Mouse (Mus musculus): ENCODE measurements around the gene Samd5. TPM values are rescaled to one million over a fixed set of nuclear protein-coding genes. Genes with fewer than 3 reads are reported as not detected.

The Samd5 gene
- polyA plus RNA-seq, 1 experiment from 2014 or later = 4.9 TPM

DNA sequence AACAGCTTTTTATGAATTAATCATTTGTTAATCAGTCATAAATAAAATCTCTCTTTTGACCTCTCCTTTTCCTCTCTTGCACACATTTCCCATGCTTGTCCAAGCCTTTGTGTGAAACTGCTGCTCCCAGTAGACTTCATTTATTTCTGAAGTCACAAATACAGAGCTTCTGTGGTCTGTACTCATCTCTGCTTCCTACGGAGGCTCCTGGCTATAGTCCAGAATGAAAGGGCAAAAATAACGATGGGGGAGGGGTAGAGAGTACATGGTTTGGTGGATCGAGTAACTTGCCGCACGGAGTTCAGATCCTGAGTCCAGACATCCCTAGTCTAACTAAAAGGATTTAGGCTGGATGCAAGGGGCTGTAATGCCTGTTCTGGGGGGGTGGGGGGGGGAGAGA is 3.1 kb upstream of the Samd5 start:
- no peak for ATAC-seq (ENCODE audit: low FRiP score)
- H3K27ac ChIP-seq = no peak overlapping the region
- H3K4me1 ChIP-seq (replicated peaks) = peaks cover 36% of the 10 kb centered on the region
- H3K9me3 ChIP-seq = no peaks in the 10 kb centered on the region
- peaks cover 21% of the 10 kb centered on the region for H3K27me3 ChIP-seq
- no peak overlapping the region for H3K4me2 ChIP-seq
- no peak overlapping the region for H3K4me3 ChIP-seq
- no peak overlapping the region for H3K9ac ChIP-seq
- 53% methylated on average over 5 of the region's 5 CpGs for WGBS
- no peaks in the 10 kb centered on the region for H3K36me3 ChIP-seq

DNA sequence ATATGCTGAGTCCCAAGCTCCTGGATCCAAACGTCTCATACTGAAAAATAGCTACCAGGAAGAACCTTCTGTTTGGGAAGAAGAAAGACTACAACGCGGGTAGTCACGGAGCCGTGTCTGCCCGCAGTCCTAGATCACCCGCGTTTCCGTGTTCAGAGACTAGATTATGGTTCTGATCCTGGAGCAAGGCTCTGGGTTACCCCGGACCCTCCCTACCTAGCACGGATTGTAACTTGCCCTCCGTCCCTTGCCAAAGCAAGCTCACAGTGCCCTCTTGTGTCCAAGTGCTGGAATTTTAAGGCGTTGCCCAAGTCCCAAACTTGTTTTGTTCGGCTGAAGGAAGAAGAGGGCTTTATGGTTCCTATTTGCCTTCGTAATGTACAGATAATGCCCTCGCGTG is 1.9 kb upstream of the Samd5 start:
- H3K4me2 ChIP-seq = peak overlapping the region; percentile 94
- peak overlapping the region; percentile 14; the same call in 1 of the 2 replicates for H3K4me3 ChIP-seq
- peak; percentile 44; the same call in 1 of the 2 replicates for ATAC-seq (ENCODE audit: low FRiP score)

DNA sequence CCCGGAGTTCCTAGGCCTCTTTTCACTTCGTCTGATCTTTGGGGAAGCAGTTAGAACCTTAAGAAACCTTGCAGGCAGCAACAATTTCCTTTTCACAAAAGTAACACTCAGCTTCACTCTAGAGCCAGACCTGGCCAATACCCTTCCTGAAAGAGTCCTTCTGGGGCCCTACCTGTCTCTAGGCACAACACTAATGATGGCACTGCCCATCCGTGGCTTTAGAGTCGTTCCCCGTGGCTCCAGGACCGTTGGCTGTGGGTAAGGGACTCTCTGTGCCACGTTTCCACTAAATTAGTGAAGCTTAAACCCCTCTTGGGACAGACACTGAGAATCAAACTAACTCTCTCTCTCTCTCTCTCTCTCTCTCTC is 1.4 kb upstream of the Samd5 start:
- peak overlapping the region; percentile 83; the same call in 1 of the 2 replicates for H3K9ac ChIP-seq

More for the DNA sequence above, 1.9 kb upstream of the Samd5 start:
- WGBS = 2% methylated on average over 17 of the region's 17 CpGs
- H3K4me1 ChIP-seq (replicated peaks) = peaks cover 40% of the 10 kb centered on the region
- H3K9ac ChIP-seq = no peak overlapping the region
- H3K27me3 ChIP-seq = peaks cover 22% of the 10 kb centered on the region
- no peaks in the 10 kb centered on the region for H3K9me3 ChIP-seq
- H3K36me3 ChIP-seq = no peaks in the 10 kb centered on the region
- no peak overlapping the region for H3K27ac ChIP-seq

DNA sequence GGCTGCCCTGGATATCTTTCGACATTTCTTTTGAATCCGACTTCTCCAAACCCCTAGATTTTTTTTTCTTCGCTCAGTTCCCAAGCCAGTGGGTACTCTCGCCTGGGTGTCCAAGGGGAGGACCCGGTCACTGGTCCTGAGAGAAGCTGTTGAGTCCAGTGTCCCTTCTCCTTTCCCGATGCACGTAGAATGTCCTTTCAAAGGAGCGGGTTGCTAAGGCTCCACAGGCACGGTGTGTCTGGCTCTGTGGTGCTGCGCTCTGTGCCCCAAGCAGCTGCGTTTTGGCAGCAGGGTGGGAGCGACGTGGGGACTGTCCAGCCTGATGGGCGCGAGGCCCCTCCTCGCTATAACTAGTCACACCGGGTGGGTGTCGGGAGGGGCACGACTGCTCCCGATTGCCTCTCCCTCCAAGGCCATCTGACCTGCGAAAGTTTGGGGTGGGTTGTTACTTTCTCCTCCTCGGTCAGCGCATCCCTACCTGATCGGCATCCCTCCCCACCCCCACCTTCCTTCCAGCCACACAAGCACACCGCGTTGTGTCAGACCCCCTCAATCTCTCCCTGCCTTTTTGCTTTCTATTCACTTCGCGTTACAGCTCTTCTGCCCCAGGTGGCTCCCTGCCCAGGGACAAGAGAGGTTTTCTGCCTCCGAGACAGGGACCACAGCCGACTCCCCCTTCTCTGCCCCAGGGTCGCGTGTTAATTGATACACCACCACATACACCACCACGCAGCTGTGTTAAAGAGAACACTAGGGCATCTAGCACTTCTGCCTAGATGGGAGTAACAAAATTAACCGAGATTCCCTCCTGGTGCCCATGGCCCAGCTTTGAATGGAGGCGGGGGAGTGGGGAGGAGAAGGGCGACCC is 776 bp upstream of the Samd5 start:
- Histone ChIP-seq H3K9me3 (no peaks in the 10 kb centered on the region), H3K27me3 (peaks cover 22% of the 10 kb centered on the region), H3K36me3 (no peaks in the 10 kb centered on the region), H3K4me2 (peak overlapping the region; percentile 94), H3K4me3 (peak overlapping the region; percentile 73), H3K4me1 (replicated peaks) (peaks cover 40% of the 10 kb centered on the region), H3K9ac (peak overlapping the region; percentile 83), H3K27ac (peak overlapping the region; percentile 85)
- ATAC-seq (ENCODE audit: low FRiP score) = peak; percentile 64
- WGBS = 1% methylated on average over 36 of the region's 36 CpGs

More for the DNA sequence above, 1.4 kb upstream of the Samd5 start:
- Histone ChIP-seq H3K27me3 (peaks cover 22% of the 10 kb centered on the region), H3K4me2 (peak overlapping the region; percentile 94), H3K36me3 (no peaks in the 10 kb centered on the region), H3K27ac (peak overlapping the region; percentile 85; the same call in 1 of the 2 replicates), H3K9me3 (no peaks in the 10 kb centered on the region), H3K4me3 (no peak overlapping the region), H3K4me1 (replicated peaks) (peaks cover 40% of the 10 kb centered on the region)
- 6% methylated on average over 7 of the region's 7 CpGs for WGBS
- no peak for ATAC-seq (ENCODE audit: low FRiP score)

DNA sequence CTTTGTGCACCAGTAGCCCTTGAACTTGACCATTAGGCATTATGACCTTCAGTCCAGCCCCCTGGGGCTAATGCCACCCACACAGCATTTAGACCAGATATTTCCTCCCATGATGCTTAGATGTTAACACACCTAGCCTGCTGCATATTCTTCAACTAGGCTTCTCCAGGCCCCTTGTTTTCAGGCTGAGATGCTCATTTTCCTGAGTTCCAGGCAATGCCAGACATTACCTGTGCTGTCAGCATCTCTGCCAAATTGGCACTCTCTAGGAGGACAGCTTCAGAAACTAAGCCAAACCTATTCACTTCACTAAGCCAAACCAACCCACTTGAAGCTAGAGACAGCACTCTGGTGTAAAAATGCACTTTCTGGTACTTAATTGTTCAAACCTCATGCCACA is 1.7 kb downstream of the Samd5 start:
- no peak for ATAC-seq (ENCODE audit: low FRiP score)
- Histone ChIP-seq H3K27me3 (peaks cover 22% of the 10 kb centered on the region), H3K9ac (peak overlapping the region; percentile 46), H3K27ac (no peak overlapping the region), H3K4me1 (replicated peaks) (peaks cover 40% of the 10 kb centered on the region), H3K4me3 (peak overlapping the region; percentile 73), H3K9me3 (no peaks in the 10 kb centered on the region), H3K4me2 (peak overlapping the region; percentile 94), H3K36me3 (no peaks in the 10 kb centered on the region)

DNA sequence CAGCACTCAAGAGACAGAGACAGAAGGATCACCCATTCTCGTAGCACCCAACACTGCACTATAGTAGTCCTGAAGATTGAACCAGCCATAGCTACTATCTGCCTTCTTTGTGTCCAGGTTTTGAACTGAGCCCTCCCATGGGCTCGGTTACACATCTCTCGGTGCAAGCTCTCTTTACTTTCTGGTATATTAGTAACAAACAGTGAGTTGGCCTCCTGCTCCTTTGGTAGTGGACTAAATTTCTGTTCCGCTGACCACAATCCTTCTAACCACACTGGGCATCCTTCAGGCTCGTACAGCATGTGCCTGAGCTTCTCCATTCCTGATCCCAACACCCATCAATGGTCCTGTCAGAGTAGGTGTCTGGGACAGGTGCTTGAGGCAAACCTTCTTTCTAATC is 2.3 kb downstream of the Samd5 start:
- H3K9me3 ChIP-seq = no peaks in the 10 kb centered on the region
- no peak for ATAC-seq (ENCODE audit: low FRiP score)
- peak overlapping the region; percentile 73 for H3K4me3 ChIP-seq
- peak overlapping the region; percentile 94 for H3K4me2 ChIP-seq
- H3K9ac ChIP-seq = peak overlapping the region; percentile 46; the same call in 1 of the 2 replicates
- peaks cover 35% of the 10 kb centered on the region for H3K4me1 ChIP-seq (replicated peaks)
- H3K27ac ChIP-seq = no peak overlapping the region
- peaks cover 20% of the 10 kb centered on the region for H3K27me3 ChIP-seq
- no peaks in the 10 kb centered on the region for H3K36me3 ChIP-seq
- 91% methylated on average over 5 of the region's 5 CpGs for WGBS

DNA sequence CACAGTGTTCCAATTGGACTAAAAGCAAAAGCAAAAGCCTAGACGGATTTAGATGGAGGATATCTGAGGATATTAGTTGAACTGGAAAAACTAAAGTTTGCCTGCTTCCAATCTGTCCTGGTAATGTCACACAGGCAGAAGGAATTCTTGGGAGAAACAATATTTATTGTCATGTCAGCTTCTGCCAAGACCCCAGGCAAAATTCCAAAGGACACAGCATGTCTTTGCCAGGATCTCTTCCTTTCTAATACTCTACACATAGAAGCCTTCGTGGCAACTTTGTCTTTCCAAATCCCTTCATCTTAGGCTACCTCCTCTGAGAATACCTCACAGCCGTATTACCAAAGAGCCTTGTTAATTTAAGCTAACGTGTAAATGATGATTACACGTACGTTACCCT is 4.7 kb downstream of the Samd5 start:
- ATAC-seq (ENCODE audit: low FRiP score) = no peak
- H3K9ac ChIP-seq = no peak overlapping the region
- H3K4me2 ChIP-seq = no peak overlapping the region
- 87% methylated on average over 6 of the region's 6 CpGs for WGBS
- no peaks in the 10 kb centered on the region for H3K9me3 ChIP-seq
- no peak overlapping the region for H3K27ac ChIP-seq
- no peak overlapping the region for H3K4me3 ChIP-seq
- H3K4me1 ChIP-seq (replicated peaks) = peaks cover 18% of the 10 kb centered on the region
- 0 out of 2 replicates have a peak, but pooled peaks cover 10% of the 10 kb centered on the region for H3K27me3 ChIP-seq
- H3K36me3 ChIP-seq = no peaks in the 10 kb centered on the region

DNA sequence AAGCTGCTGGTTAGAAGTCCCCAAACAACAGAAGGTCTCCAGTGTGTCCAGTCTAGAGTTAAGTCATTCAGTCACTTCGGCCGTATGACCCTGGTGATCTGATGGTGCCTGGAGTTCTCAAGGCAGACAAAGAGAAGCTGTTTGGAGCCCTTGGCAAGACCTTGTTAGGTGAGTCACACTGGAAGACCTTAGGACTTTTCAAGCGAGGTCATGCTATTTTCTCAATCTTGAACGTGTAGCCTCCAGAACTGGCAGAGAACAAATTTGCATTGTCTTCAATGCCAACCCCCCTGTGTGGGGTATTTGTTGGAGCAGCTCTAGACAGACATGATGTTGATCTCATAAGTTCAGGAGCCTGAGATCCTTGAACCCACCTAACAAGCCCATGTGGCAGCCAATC is 6.2 kb downstream of the Samd5 start:
- 84% methylated on average over 4 of the region's 4 CpGs for WGBS
- H3K9ac ChIP-seq = no peak overlapping the region

DNA sequence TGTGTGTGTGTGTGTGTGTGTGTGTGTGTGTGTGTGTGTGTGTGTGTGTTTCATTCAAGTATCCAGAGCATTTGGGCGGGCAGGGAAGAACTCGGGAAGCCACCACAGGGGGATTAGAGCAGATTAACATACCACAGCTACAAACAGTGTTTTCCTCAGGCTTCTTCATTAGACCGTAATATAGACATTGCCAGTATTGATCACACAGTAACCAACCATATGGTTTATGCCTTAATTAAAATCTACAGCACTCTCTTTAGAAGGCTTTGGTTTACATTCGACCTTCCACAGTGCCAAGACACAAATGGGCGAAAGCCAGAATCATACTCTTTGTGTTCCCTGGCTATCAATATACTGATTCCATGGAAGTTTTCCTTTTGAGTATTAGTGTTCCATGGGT is 22.1 kb downstream of the Samd5 start:
- Histone ChIP-seq H3K9me3 (no peaks in the 10 kb centered on the region), H3K4me2 (no peak overlapping the region), H3K9ac (no peak overlapping the region), H3K4me1 (replicated peaks) (peaks cover 18% of the 10 kb centered on the region), H3K4me3 (no peak overlapping the region), H3K27me3 (no peaks in the 10 kb centered on the region), H3K27ac (no peak overlapping the region), H3K36me3 (no peaks in the 10 kb centered on the region)
- 83% methylated on average over 5 of the region's 5 CpGs for WGBS
- no peak for ATAC-seq (ENCODE audit: low FRiP score)

More for the DNA sequence above, 6.2 kb downstream of the Samd5 start:
- Histone ChIP-seq H3K4me2 (no peak overlapping the region), H3K9me3 (no peaks in the 10 kb centered on the region), H3K4me3 (no peak overlapping the region), H3K27me3 (0 out of 2 replicates have a peak, but pooled peaks cover 7% of the 10 kb centered on the region), H3K36me3 (no peaks in the 10 kb centered on the region), H3K27ac (no peak overlapping the region), H3K4me1 (replicated peaks) (peaks cover 12% of the 10 kb centered on the region)
- ATAC-seq (ENCODE audit: low FRiP score) = no peak

DNA sequence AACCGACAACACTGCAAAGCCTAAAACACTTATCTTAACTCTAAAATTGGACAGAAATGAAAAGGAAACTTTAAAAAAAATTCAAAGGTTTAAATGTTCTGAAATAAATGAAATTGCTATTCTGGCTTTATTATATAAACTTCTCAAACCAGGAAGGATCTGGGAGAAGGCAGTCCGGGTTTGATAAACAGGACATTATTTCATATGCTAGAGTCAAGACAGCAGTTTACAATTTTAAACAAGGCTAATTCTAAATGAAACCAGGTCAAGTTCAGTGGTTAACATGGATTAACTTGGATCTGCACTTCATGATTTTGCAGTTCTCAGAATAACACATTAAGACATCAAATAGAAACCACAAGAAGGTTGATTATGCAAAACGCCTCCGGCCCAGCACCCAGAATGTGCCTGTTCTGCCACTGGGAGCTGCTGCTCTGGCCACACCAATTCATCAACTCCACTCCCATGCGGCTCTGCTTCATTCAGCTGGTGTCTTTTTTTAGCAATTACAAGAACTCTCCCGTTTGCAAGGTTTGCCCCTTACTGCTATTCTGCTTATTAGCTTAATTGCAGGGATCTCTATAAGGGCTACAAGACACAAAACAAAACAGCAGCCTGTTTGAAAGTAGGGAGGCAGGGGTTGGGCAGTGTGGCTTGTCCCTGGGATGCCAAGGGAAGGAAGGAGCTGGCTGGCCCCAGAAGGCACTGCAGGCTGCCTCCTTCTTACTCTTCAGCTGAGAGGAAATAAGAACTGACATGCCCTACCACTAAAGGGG is 24.8 kb downstream of the Samd5 start:
- ATAC-seq (ENCODE audit: low FRiP score) = no peak
- WGBS = 48% methylated on average over 6 of the region's 6 CpGs

DNA sequence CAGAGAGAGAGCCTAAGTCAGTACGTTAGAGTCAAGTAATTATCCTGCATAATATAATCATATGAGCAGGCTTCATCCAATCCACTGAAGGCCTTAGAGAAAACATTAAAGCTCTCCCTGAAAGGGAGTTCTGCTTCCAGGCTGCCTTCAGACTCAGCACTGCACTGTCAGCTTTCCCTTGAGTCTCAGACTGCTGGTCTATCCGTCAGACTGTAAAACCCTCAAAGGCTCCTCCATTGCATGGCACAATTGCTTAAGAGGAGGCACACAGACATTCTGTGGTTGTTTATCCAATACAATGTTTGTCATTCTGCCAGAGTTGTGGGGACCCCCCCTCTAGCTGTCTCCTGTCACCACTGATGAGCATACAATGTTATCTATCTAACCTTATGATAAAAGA is 26.5 kb downstream of the Samd5 start:
- Histone ChIP-seq H3K27me3 (no peaks in the 10 kb centered on the region), H3K9ac (no peak overlapping the region), H3K27ac (no peak overlapping the region), H3K4me2 (no peak overlapping the region), H3K9me3 (no peaks in the 10 kb centered on the region), H3K4me1 (replicated peaks) (peaks cover 26% of the 10 kb centered on the region), H3K36me3 (no peaks in the 10 kb centered on the region), H3K4me3 (no peak overlapping the region)
- 40% methylated on average over 2 of the region's 2 CpGs for WGBS
- no peak for ATAC-seq (ENCODE audit: low FRiP score)

More for the DNA sequence above, 24.8 kb downstream of the Samd5 start:
- Histone ChIP-seq H3K27ac (no peak overlapping the region), H3K4me1 (replicated peaks) (peaks cover 26% of the 10 kb centered on the region), H3K9me3 (no peaks in the 10 kb centered on the region), H3K9ac (no peak overlapping the region), H3K4me3 (no peak overlapping the region), H3K27me3 (no peaks in the 10 kb centered on the region), H3K36me3 (no peaks in the 10 kb centered on the region), H3K4me2 (no peak overlapping the region)

DNA sequence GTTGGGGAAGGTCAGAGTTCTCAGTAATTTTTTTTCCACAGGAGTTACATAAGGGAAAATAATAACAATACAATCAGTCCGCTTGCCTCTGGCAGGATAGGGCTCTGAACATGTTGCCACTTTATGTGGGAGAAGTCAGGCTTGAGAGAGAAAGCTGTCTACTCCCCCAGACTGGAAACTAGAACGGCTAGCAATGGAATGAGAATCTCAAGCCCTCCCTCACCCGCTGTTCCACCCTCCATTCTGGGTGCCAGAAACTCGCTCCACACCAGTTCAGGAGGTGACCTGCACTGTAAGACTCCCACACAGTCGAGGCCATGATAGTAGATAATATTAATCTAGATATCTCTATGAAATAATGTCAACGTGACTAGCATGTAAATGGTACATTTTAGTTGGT is 27.3 kb downstream of the Samd5 start:
- Histone ChIP-seq H3K4me3 (no peak overlapping the region), H3K27me3 (no peaks in the 10 kb centered on the region), H3K27ac (no peak overlapping the region), H3K4me2 (no peak overlapping the region), H3K9me3 (no peaks in the 10 kb centered on the region), H3K9ac (no peak overlapping the region), H3K36me3 (no peaks in the 10 kb centered on the region), H3K4me1 (replicated peaks) (peaks cover 26% of the 10 kb centered on the region)
- no peak for ATAC-seq (ENCODE audit: low FRiP score)
- WGBS = 78% methylated on average over 6 of the region's 6 CpGs

Measured in hindbrain, embryonic 13.5 days (tissue).